Comparison of ENCODE assay signal across 31 mouse cellular contexts in the genomic region with DNA sequence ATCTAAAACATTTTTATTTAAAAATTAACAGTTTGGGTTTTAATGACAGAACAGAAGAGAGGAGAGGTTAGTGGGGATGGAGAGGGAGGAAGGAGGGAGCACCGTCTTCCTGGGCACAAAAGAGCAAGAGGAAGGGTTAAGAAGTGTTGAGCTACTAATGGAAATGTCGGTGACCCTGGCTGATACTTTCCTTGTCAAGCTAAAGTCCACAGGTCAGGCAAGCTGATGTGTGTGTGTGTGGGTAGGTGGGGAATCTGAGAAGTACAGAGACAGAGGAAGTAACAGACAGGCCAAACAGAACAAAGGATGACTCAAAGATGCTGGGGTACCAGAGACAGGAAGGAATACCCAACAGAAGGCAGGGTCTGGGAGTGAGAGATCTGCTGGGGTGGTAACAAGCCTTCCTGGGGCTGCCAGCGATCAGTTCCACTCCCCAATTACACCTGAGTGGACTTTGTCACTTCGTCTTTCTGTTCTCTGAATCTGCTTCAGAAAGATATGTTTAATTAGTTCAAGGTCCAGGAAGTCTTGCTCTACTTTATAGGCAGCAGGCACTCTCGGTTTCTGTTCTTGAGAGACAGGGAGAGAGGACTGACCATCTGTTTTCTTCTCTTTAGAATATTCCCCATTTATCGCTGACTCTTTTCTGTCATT. TPM values are rescaled to one million over a fixed set of nuclear protein-coding genes. Genes with fewer than 3 reads are reported as not detected.
"Had no signal": no experiment of that assay in that cellular context is flagged by ENCODE, and none has a peak within 500 bp of the region (broad histone marks: within the 10 kb centered on the region; RNA-seq: fewer than 3 reads in every experiment).

A gene (plus strand): TSS at position 567 of the 654 bp plus-strand sequence.

- H3K27ac ChIP-seq: left cerebral cortex, adult 2 months; liver, embryonic 14.5 days; lung, embryonic 15.5 days; midbrain, embryonic 10.5 days; midbrain, embryonic 13.5 days; neural tube, embryonic 13.5 days had no signal

- DNase-seq: kidney, adult 11 months; kidney, adult 9 months; kidney, postnatal 14 days; kidney, postnatal 4 days; layer of hippocampus, postnatal 36 days; liver, postnatal 0 days; lung, postnatal 10 days; lung, postnatal 36 days; retina, postnatal 1 day; right cerebral cortex, postnatal 25 days; thymus, postnatal 25 days had no signal

- H3K36me3 ChIP-seq: lung, embryonic 15.5 days; midbrain, embryonic 10.5 days; midbrain, embryonic 13.5 days; neural tube, embryonic 13.5 days had no signal

- H3K4me2 ChIP-seq: lung, embryonic 15.5 days; midbrain, embryonic 13.5 days; neural tube, embryonic 13.5 days had no signal

- H3K4me3 ChIP-seq: left cerebral cortex, adult 2 months; lung, embryonic 15.5 days; megakaryocyte, embryonic 14.5 days; midbrain, embryonic 10.5 days; midbrain, embryonic 13.5 days; myocyte; neural tube, embryonic 13.5 days had no signal

- H3K4me1 ChIP-seq: lung, embryonic 15.5 days; midbrain, embryonic 10.5 days; midbrain, embryonic 13.5 days; neural tube, embryonic 13.5 days had no signal

- ATAC-seq: liver, postnatal 0 days; midbrain, embryonic 13.5 days; midbrain, embryonic 16.5 days had no signal

- H3K9me3 ChIP-seq: lung, embryonic 15.5 days; megakaryocyte, embryonic 14.5 days; midbrain, embryonic 10.5 days; midbrain, embryonic 13.5 days; neural tube, embryonic 13.5 days had no signal

- H3K27me3 ChIP-seq: lung, embryonic 15.5 days; midbrain, embryonic 13.5 days; neural tube, embryonic 13.5 days had no signal

- H3K9ac ChIP-seq: liver, embryonic 14.5 days; liver, postnatal 0 days; lung, embryonic 15.5 days; midbrain, embryonic 13.5 days; neural tube, embryonic 13.5 days had no signal

RNA-seq across cellular contexts. Expression of the gene that starts here (rescaled TPM):
- total RNA-seq: layer of hippocampus, adult 8-10 months; layer of hippocampus, postnatal 10 days; layer of hippocampus, postnatal 36 days; left cerebral cortex, adult 2 months; left cerebral cortex, postnatal 10 days; left cerebral cortex, postnatal 36 days; liver, adult 2 months; monocyte, adult 5-6 weeks; neutrophil, adult 5-6 weeks had no signal
- polyA plus RNA-seq: kidney, embryonic 16.5 days; limb, embryonic 11.5 days; limb, embryonic 14.5 days; liver, adult 2 months; liver, embryonic 14.5 days; liver, postnatal 0 days; midbrain, embryonic 10.5 days; midbrain, embryonic 13.5 days; midbrain, embryonic 16.5 days; myocyte; neural tube, embryonic 13.5 days; spleen, adult 2 months had no signal
